12 mouse cellular contexts compared by ENCODE assay signal in genomic region chr13:56172901-56173545, GRCm38 (mm10). TPM values are rescaled to one million over a fixed set of nuclear protein-coding genes. Genes with fewer than 3 reads are reported as not detected.
DNase-seq lines count a peak whose midpoint lies in the region; ATAC-seq and TF ChIP-seq lines count a peak whose summit lies in the region.
"Had no signal": no experiment of that assay in that cellular context is flagged by ENCODE, and none has a peak within 500 bp of the region (broad histone marks: within the 10 kb centered on the region; RNA-seq: fewer than 3 reads in every experiment).

No protein-coding gene starts in this region.

- no peaks in the 10 kb centered on the region for H3K9me3 ChIP-seq in kidney, embryonic 15.5 days (replicated peaks)
- no peaks in the 10 kb centered on the region for H3K9me3 ChIP-seq in embryonic facial prominence, embryonic 12.5 days
- no peaks in the 10 kb centered on the region for H3K9me3 ChIP-seq in liver, embryonic 15.5 days (replicated peaks)
- H3K9me3 ChIP-seq: neural tube, embryonic 12.5 days had no signal

- H3K4me2 ChIP-seq in kidney, embryonic 15.5 days: no peak overlapping the region
- no peak overlapping the region for H3K4me2 ChIP-seq in embryonic facial prominence, embryonic 12.5 days (replicated peaks)
- no peak overlapping the region for H3K4me2 ChIP-seq in liver, embryonic 15.5 days
- H3K4me2 ChIP-seq: neural tube, embryonic 12.5 days had no signal

- no peaks in the 10 kb centered on the region for H3K27me3 ChIP-seq in kidney, embryonic 15.5 days
- no peaks in the 10 kb centered on the region for H3K27me3 ChIP-seq in embryonic facial prominence, embryonic 12.5 days
- H3K27me3 ChIP-seq in liver, embryonic 15.5 days: no peaks in the 10 kb centered on the region
- H3K27me3 ChIP-seq: neural tube, embryonic 12.5 days had no signal

- H3K4me1 ChIP-seq in kidney, embryonic 15.5 days: peaks cover 26% of the 10 kb centered on the region; the same call in 1 of the 2 replicates
- H3K4me1 ChIP-seq in bone marrow, adult 2 months (ENCODE audit: control insufficient read depth, insufficient read depth, low read length): peaks cover 15% of the 10 kb centered on the region
- H3K4me1 ChIP-seq in embryonic facial prominence, embryonic 12.5 days: peaks cover 55% of the 10 kb centered on the region
- H3K4me1 ChIP-seq in liver, embryonic 15.5 days (replicated peaks): no peaks in the 10 kb centered on the region
- no peaks in the 10 kb centered on the region for H3K4me1 ChIP-seq in lung, adult 2 months (ENCODE audit: control insufficient read depth, insufficient read depth, low read length)

- ATAC-seq in kidney, embryonic 15.5 days (replicated peaks; ENCODE audit: low FRiP score): no peak
- no peak for ATAC-seq in embryonic facial prominence, embryonic 12.5 days (ENCODE audit: insufficient number of reproducible peaks, insufficient read depth, low FRiP score, low TSS enrichment)
- no peak for ATAC-seq in liver, embryonic 15.5 days (ENCODE audit: insufficient read depth)
- no peak for ATAC-seq in CD4-positive, CD25-positive, alpha-beta regulatory T cell, adult 4 months

- H3K9ac ChIP-seq in kidney, embryonic 15.5 days: no peak overlapping the region
- no peak overlapping the region for H3K9ac ChIP-seq in embryonic facial prominence, embryonic 12.5 days
- no peak overlapping the region for H3K9ac ChIP-seq in liver, embryonic 15.5 days
- H3K9ac ChIP-seq: neural tube, embryonic 12.5 days had no signal

- H3K36me3 ChIP-seq in kidney, embryonic 15.5 days: no peaks in the 10 kb centered on the region
- no peaks in the 10 kb centered on the region for H3K36me3 ChIP-seq in embryonic facial prominence, embryonic 12.5 days
- H3K36me3 ChIP-seq in liver, embryonic 15.5 days (replicated peaks): no peaks in the 10 kb centered on the region
- H3K36me3 ChIP-seq: neural tube, embryonic 12.5 days had no signal

- TF ChIP-seq POLR2A in bone marrow, adult 2 months (IDR thresholded peaks at IDR 0.05; ENCODE audit: borderline replicate concordance, control insufficient read depth, low read depth, low read length): no peak
- no peak for TF ChIP-seq POLR2A in lung, adult 2 months (IDR thresholded peaks at IDR 0.05; ENCODE audit: borderline replicate concordance, extremely low read depth, low read depth, low read length)

- TF ChIP-seq CTCF in bone marrow, adult 2 months (IDR thresholded peaks at IDR 0.05; ENCODE audit: control insufficient read depth, insufficient read depth, low read length): no peak
- no peak for TF ChIP-seq CTCF in lung, adult 2 months (IDR thresholded peaks at IDR 0.05; ENCODE audit: insufficient read depth, low read length)

- H3K4me3 ChIP-seq in kidney, embryonic 15.5 days (replicated peaks): no peak overlapping the region
- H3K4me3 ChIP-seq in bone marrow, adult 2 months (replicated peaks; ENCODE audit: control insufficient read depth, low read depth, low read length): no peak overlapping the region
- H3K4me3 ChIP-seq in embryonic facial prominence, embryonic 12.5 days: no peak overlapping the region
- H3K4me3 ChIP-seq in liver, embryonic 15.5 days (replicated peaks): no peak overlapping the region
- no peak overlapping the region for H3K4me3 ChIP-seq in lung, adult 2 months (replicated peaks; ENCODE audit: extremely low read depth, low read depth, low read length)
- H3K4me3 ChIP-seq: neural tube, embryonic 12.5 days had no signal

- H3K27ac ChIP-seq in kidney, embryonic 15.5 days: peak overlapping the region; percentile 37
- peak overlapping the region; percentile 59 for H3K27ac ChIP-seq in bone marrow, adult 2 months (ENCODE audit: control insufficient read depth, insufficient read depth, low read depth, low read length, poor library complexity)
- peak overlapping the region; percentile 75 for H3K27ac ChIP-seq in embryonic facial prominence, embryonic 12.5 days
- H3K27ac ChIP-seq in liver, embryonic 15.5 days (replicated peaks): peak overlapping the region; percentile 38
- H3K27ac ChIP-seq: neural tube, embryonic 12.5 days had no signal

- WGBS in kidney, embryonic 15.5 days: 52% methylated on average over 7 of the region's 7 CpGs
- 4% methylated on average over 7 of the region's 7 CpGs for WGBS in bone marrow, adult 2 months
- 54% methylated on average over 7 of the region's 7 CpGs for WGBS in embryonic facial prominence, embryonic 12.5 days
- 22% methylated on average over 7 of the region's 7 CpGs for WGBS in liver, embryonic 15.5 days (ENCODE audit: insufficient replicate concordance)
- 43% methylated on average over 7 of the region's 7 CpGs for WGBS in lung, adult 2 months

- no peak for DNase-seq in kidney, adult 8-10 months
- DNase-seq in lung, adult 2 months: no peak
- no peak for DNase-seq in frontal cortex, adult 2 months (ENCODE audit: extremely low spot score in 1 of 2, low spot score in 1 of 2)
- DNase-seq: cerebellum, adult 8-10 months; lung, postnatal 14 days; right cerebral cortex, postnatal 25 days had no signal

RNA-seq across cellular contexts. Expression of gene Tifab, which starts 5.7 kb away (rescaled TPM):
- polyA plus RNA-seq in kidney, embryonic 15.5 days (2015; fragmentation: Nextera tagmentation; extraction: Ambion mirVana): 2.1 and 2.4 TPM in 2 replicates
- polyA plus RNA-seq in bone marrow, adult 2 months (2011; ENCODE audit: insufficient read depth, insufficient read length, low replicate concordance, missing spikeins): 22.4 and 70.7 TPM in 2 replicates
- polyA plus RNA-seq in embryonic facial prominence, embryonic 12.5 days (2016; fragmentation: Nextera tagmentation; extraction: Ambion mirVana): 1.3 and 1.5 TPM in 2 replicates
- 8.3 and 8.9 TPM in 2 replicates for polyA plus RNA-seq in liver, embryonic 15.5 days (2015; fragmentation: Nextera tagmentation; extraction: Ambion mirVana)
- polyA plus RNA-seq in lung, adult 2 months (2012; rRNA removed): 9.2 and 13.9 TPM in 2 replicates
- polyA plus RNA-seq in frontal cortex, adult 2 months (2012; rRNA removed): 2.1 and 2.2 TPM in 2 replicates
- polyA plus RNA-seq in CD4-positive, CD25-positive, alpha-beta regulatory T cell, adult 4 months (2017; shearing (Covaris generic)): under 1 TPM in 1 of 2 experiments, not detected in 1; 0.22 TPM

RNA-seq across cellular contexts. Expression of gene H2afy, which starts 36.9 kb away (rescaled TPM):
- polyA plus RNA-seq in kidney, embryonic 15.5 days (2015; fragmentation: Nextera tagmentation; extraction: Ambion mirVana): 395 and 406 TPM in 2 replicates
- 99.1 and 137 TPM in 2 replicates for polyA plus RNA-seq in bone marrow, adult 2 months (2011; ENCODE audit: insufficient read depth, insufficient read length, low replicate concordance, missing spikeins)
- 537 and 538 TPM in 2 replicates for polyA plus RNA-seq in embryonic facial prominence, embryonic 12.5 days (2016; fragmentation: Nextera tagmentation; extraction: Ambion mirVana)
- polyA plus RNA-seq in liver, embryonic 15.5 days (2015; fragmentation: Nextera tagmentation; extraction: Ambion mirVana): 83.7 and 87.4 TPM in 2 replicates
- 85.2 and 110 TPM in 2 replicates for polyA plus RNA-seq in lung, adult 2 months (2012; rRNA removed)
- 126 and 145 TPM in 2 replicates for polyA plus RNA-seq in frontal cortex, adult 2 months (2012; rRNA removed)
- polyA plus RNA-seq in CD4-positive, CD25-positive, alpha-beta regulatory T cell, adult 4 months (2017; shearing (Covaris generic)): 100 to 1,000 TPM; 106 to 135 TPM
